Mouse (Mus musculus): ENCODE results near the gene Map1b. TPM values are rescaled to one million over a fixed set of nuclear protein-coding genes. Genes with fewer than 3 reads are reported as not detected.

Gene Map1b
- total RNA-seq, 1 experiment from 2014 or later = 83.2 TPM

GRCm38 (mm10) chr13:99410611-99411515 lies 105.5 kb downstream of the Map1b start:
- DNase-seq = peak; percentile 37

- DNase-seq = no peak
Measured at GRCm38 (mm10) chr13:99409216-99409615, 107.1 kb downstream of the Map1b start.

- DNase-seq = no peak
Measured at GRCm38 (mm10) chr13:99399373-99399772, 117.0 kb downstream of the Map1b start.

GRCm38 (mm10) chr13:99398149-99398701 lies 118.1 kb downstream of the Map1b start:
- DNase-seq = no peak

- no peak for DNase-seq
Measured at GRCm38 (mm10) chr13:99397228-99397627, 119.1 kb downstream of the Map1b start.

GRCm38 (mm10) chr13:99395531-99395930 lies 120.8 kb downstream of the Map1b start:
- DNase-seq = no peak

GRCm38 (mm10) chr13:99394694-99395093 lies 121.6 kb downstream of the Map1b start:
- DNase-seq = no peak

- no peak for DNase-seq
Measured at GRCm38 (mm10) chr13:99393128-99393527, 123.2 kb downstream of the Map1b start.

- peak; percentile 88 for DNase-seq
Measured at GRCm38 (mm10) chr13:99391417-99391816, 124.9 kb downstream of the Map1b start.

GRCm38 (mm10) chr13:99387901-99388811 lies 128.2 kb downstream of the Map1b start:
- DNase-seq = no peak

GRCm38 (mm10) chr13:99386341-99386740 lies 130.0 kb downstream of the Map1b start:
- no peak for DNase-seq

GRCm38 (mm10) chr13:99385911-99386310 lies 130.4 kb downstream of the Map1b start:
- DNase-seq = no peak

GRCm38 (mm10) chr13:99384555-99385203 lies 131.7 kb downstream of the Map1b start:
- no peak for DNase-seq

GRCm38 (mm10) chr13:99382373-99382772 lies 134.0 kb downstream of the Map1b start:
- no peak for DNase-seq

- DNase-seq = no peak
Measured at GRCm38 (mm10) chr13:99378223-99378622, 138.1 kb downstream of the Map1b start.

- no peak for DNase-seq
Measured at GRCm38 (mm10) chr13:99377055-99377454, 139.3 kb downstream of the Map1b start.

GRCm38 (mm10) chr13:99375550-99375949 lies 140.8 kb downstream of the Map1b start:
- peak; percentile 88 for DNase-seq

GRCm38 (mm10) chr13:99374191-99374590 lies 142.1 kb downstream of the Map1b start:
- no peak for DNase-seq

GRCm38 (mm10) chr13:99373684-99374083 lies 142.7 kb downstream of the Map1b start:
- DNase-seq = no peak

Data from adrenal gland, postnatal 14 days (tissue).